Mouse (Mus musculus) kidney, postnatal 0 days (tissue): ENCODE measurements around the gene Nln. TPM values are rescaled to one million over a fixed set of nuclear protein-coding genes. Genes with fewer than 3 reads are reported as not detected.

Experiments
- ATAC-seq: fragments of 200-750 bp; cut with Nextera tagmentation; replicated peaks from 2 replicates; pipeline ENCODE4 v1.8.0; 2017; ENCODE audit warnings: low read depth, moderate number of reproducible peaks, moderate TSS enrichment, moderate library complexity; ENCODE audit not compliant: low FRiP score
- DNase-seq: peaks from one replicate; pipeline ENCODE4 v3.0.0-alpha.2; 2016; ENCODE audit warnings: low spot score
- H3K27ac ChIP-seq: fragments of 300-500 bp; sonication (generic); 2 replicates; pipeline ENCODE4 v1.5.1; 2014; ENCODE audit warnings: mild to moderate bottlenecking
- H3K27me3 ChIP-seq: fragments of 300-500 bp; sonication (generic); 2 replicates; pipeline ENCODE4 v1.6.1; 2014; ENCODE audit warnings: low read length, mixed read lengths; ENCODE audit not compliant: insufficient read depth
- H3K36me3 ChIP-seq: fragments of 300-500 bp; sonication (generic); 2 replicates; pipeline ENCODE4 v1.6.1; 2014; ENCODE audit warnings: low read length, mixed read lengths; ENCODE audit not compliant: insufficient read depth
- H3K4me1 ChIP-seq: fragments of 300-500 bp; sonication (generic); replicated peaks from 2 replicates; pipeline ENCODE4 v1.6.1; 2014; ENCODE audit warnings: antibody characterized with exemption, low read length, mixed read lengths; ENCODE audit not compliant: insufficient read depth
- H3K4me2 ChIP-seq: fragments of 300-500 bp; sonication (generic); 2 replicates; pipeline ENCODE4 v1.6.1; 2014; ENCODE audit warnings: mild to moderate bottlenecking, low read length, moderate library complexity, mixed read lengths
- H3K4me3 ChIP-seq: fragments of 300-500 bp; sonication (generic); replicated peaks from 2 replicates; pipeline ENCODE4 v1.5.1; 2014; ENCODE audit warnings: low read depth, low read length
- H3K9ac ChIP-seq: fragments of 300-500 bp; sonication (generic); 2 replicates; pipeline ENCODE4 v1.6.1; 2014; ENCODE audit warnings: low read depth, low read length
- H3K9me3 ChIP-seq: fragments of 300-500 bp; sonication (generic); replicated peaks from 2 replicates; pipeline ENCODE4 v1.6.1; 2016; ENCODE audit warnings: low read length, inconsistent platforms, mixed read lengths
- CTCF ChIP-seq: IDR thresholded peaks from 2 replicates; pipeline ENCODE4 v1.5.1; 2016; ENCODE audit warnings: antibody characterized with exemption, low read depth, mild to moderate bottlenecking, moderate library complexity
- WGBS: fragments of 180-500 bp; shearing (Covaris S2); extraction: QIAGEN DNeasy Blood & Tissue Kit; methylation state at CpG from one replicate; pipeline ENCODE4 v1.1.7; 2014; 5-methylcytosine and 5-hydroxymethylcytosine counted together
- polyA plus RNA-seq: library from polyadenylated mRNA; unstranded; fragments of >200 nt; fragmentation: Nextera tagmentation; extraction: Ambion mirVana; gene quantifications from 2 replicates; pipeline ENCODE4 v1.2.1, GENCODE M21; 2015

Nln gene
- polyA plus RNA-seq, 1 experiment from 2014 or later, result 13.5 TPM

GRCm38 (mm10) chr13:104139369-104140209 lies 30.2 kb upstream of the Nln start:
- Histone ChIP-seq H3K4me1 (no peaks in the 10 kb centered on the region), H3K9me3 (no peaks in the 10 kb centered on the region), H3K27ac (no peak overlapping the region), H3K4me3 (no peak overlapping the region), H3K9ac (no peak overlapping the region), H3K4me2 (no peak overlapping the region), H3K36me3 (peaks cover 9% of the 10 kb centered on the region; the same call in 1 of the 2 replicates), H3K27me3 (no peaks in the 10 kb centered on the region)
- WGBS, result 39% methylated on average over 13 of the region's 13 CpGs
- peak; percentile 92 for TF ChIP-seq CTCF
- DNase-seq, result peak; percentile 84
- ATAC-seq, result no peak

- TF ChIP-seq CTCF, result no peak
Observed at GRCm38 (mm10) chr13:104134510-104135085, 25.2 kb upstream of the Nln start.

GRCm38 (mm10) chr13:104132561-104132960 lies 23.1 kb upstream of the Nln start:
- H3K4me2 ChIP-seq, result no peak overlapping the region
- no peak overlapping the region for H3K27ac ChIP-seq
- no peaks in the 10 kb centered on the region for H3K4me1 ChIP-seq
- no peaks in the 10 kb centered on the region; the same call in 1 of the 2 replicates for H3K36me3 ChIP-seq
- no peak overlapping the region for H3K4me3 ChIP-seq
- ATAC-seq (no peak), DNase-seq (no peak)
- no peaks in the 10 kb centered on the region for H3K27me3 ChIP-seq
- H3K9ac ChIP-seq, result no peak overlapping the region
- no peaks in the 10 kb centered on the region for H3K9me3 ChIP-seq
- WGBS, result 95% methylated on average over 2 of the region's 2 CpGs
- no peak for TF ChIP-seq CTCF

More at GRCm38 (mm10) chr13:104134510-104135085, 25.2 kb upstream of the Nln start:
- Histone ChIP-seq H3K9ac (no peak overlapping the region), H3K4me2 (no peak overlapping the region), H3K4me3 (no peak overlapping the region), H3K4me1 (no peaks in the 10 kb centered on the region), H3K36me3 (no peaks in the 10 kb centered on the region; the same call in 1 of the 2 replicates), H3K9me3 (no peaks in the 10 kb centered on the region), H3K27ac (no peak overlapping the region), H3K27me3 (no peaks in the 10 kb centered on the region)
- WGBS, result 84% methylated on average over 4 of the region's 4 CpGs
- DNase-seq (no peak), ATAC-seq (no peak)

- TF ChIP-seq CTCF, result no peak
- ATAC-seq, result 0 out of 2 replicates have a peak, but pooled peaks have one; percentile 22
- Histone ChIP-seq H3K27me3 (no peaks in the 10 kb centered on the region), H3K27ac (no peak overlapping the region), H3K4me3 (no peak overlapping the region), H3K9ac (no peak overlapping the region), H3K4me2 (no peak overlapping the region), H3K9me3 (no peaks in the 10 kb centered on the region), H3K36me3 (0 out of 2 replicates have a peak, but pooled peaks cover 5% of the 10 kb centered on the region), H3K4me1 (no peaks in the 10 kb centered on the region)
- 68% methylated on average over 20 of the region's 20 CpGs for WGBS
- DNase-seq, result no peak
Observed at GRCm38 (mm10) chr13:104123662-104124381, 14.4 kb upstream of the Nln start.

GRCm38 (mm10) chr13:104122078-104122840 lies 12.8 kb upstream of the Nln start:
- peak overlapping the region; percentile 49 for H3K4me2 ChIP-seq
- H3K27ac ChIP-seq, result 0 out of 2 replicates have a peak overlapping the region, but pooled peaks have one; percentile 11
- peak; percentile 56 for DNase-seq
- 25% methylated on average over 17 of the region's 17 CpGs for WGBS
- 0 out of 2 replicates have a peak, but pooled peaks cover 6% of the 10 kb centered on the region for H3K36me3 ChIP-seq
- H3K9me3 ChIP-seq, result no peaks in the 10 kb centered on the region
- ATAC-seq, result peak; percentile 66
- TF ChIP-seq CTCF, result no peak
- no peaks in the 10 kb centered on the region for H3K4me1 ChIP-seq
- H3K9ac ChIP-seq, result no peak overlapping the region
- peak overlapping the region; percentile 15; the same call in 1 of the 2 replicates for H3K4me3 ChIP-seq
- H3K27me3 ChIP-seq, result no peaks in the 10 kb centered on the region
